Mouse (Mus musculus) right cerebral cortex, adult 18-20 months (tissue): ENCODE measurements at regions not wholly inside any gene's neighbourhood (a gene's known extent, or its start where the extent isn't known, plus 50 kb on each side); places are given as distances from the start of the nearest gene placed in this dataset.
"Not testable (repeated sequence)": the region's sequence is repeated elsewhere in the genome, so short reads cannot be mapped to it uniquely, and the experiment has no call there.

Experiments used
- DNase-seq: peaks from one replicate; pipeline ENCODE4 v3.0.0; 2022; ENCODE audit warnings: mixed read lengths

- DNase-seq = no peak
Observed at GRCm38 (mm10) chr16:86325406-86325805, 423.8 kb upstream of the Adamts5 start.

- no peak for DNase-seq
Observed at GRCm38 (mm10) chr16:86318898-86319297, 417.3 kb upstream of the Adamts5 start.

DNA sequence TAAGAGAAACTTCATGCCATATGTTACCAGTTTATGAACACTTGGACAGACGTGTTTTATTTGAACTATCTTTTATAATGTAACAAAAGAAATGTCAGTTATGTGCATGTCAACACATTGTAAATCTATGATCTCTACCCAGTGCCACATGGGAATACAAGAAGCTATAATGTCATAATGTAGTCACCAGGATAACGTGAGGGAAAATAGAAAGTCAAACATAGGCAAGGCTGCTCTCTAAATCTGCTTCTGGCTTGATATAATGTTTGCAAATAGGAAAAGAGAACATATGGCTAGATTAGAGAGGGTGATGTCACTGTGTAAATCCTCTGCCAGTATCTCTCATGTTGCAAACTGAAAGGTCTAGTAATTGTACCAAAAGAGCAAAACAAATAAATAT lies 408.1 kb upstream of the Adamts5 start:
- no peak for DNase-seq

DNA sequence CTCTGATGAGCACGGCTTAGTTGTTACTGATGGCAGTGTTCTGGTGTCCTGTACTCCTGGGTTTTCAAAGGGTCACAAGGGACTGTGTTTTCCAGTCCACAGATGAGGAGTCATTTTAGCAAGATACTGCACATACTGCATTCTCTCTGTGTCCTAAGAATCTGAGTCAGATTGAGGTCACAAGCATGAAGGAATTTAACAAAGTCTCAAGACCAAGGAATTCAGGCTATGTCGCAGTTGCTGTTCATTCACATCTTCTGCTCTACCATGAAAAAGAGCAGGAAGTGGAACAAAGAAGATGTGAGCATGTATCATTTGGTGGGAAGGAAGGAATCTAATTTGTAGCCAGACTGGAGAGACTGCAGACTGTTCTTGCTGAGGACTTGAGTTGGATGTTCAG lies 402.2 kb upstream of the Adamts5 start:
- DNase-seq = no peak

GRCm38 (mm10) chr16:86302451-86303145 lies 401.0 kb upstream of the Adamts5 start:
- no peak for DNase-seq

DNA sequence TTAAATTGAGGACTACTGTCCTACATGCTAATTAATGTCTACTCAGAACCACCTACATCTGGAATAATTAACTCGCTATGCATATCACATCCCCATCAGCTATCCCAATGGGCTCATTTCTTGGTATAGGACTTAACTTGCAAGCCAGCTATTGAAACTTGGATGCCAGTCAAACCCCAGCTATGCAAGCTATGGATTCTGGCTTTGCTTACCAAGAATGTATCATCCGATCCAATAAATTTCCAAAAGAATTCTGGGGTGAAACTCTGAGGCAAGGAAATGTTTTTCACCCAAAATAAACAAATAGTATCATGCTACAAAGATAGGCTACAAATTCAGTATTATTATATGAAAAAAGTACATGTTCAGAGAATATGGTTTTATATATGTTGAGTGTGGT lies 392.8 kb upstream of the Adamts5 start:
- no peak for DNase-seq

DNA sequence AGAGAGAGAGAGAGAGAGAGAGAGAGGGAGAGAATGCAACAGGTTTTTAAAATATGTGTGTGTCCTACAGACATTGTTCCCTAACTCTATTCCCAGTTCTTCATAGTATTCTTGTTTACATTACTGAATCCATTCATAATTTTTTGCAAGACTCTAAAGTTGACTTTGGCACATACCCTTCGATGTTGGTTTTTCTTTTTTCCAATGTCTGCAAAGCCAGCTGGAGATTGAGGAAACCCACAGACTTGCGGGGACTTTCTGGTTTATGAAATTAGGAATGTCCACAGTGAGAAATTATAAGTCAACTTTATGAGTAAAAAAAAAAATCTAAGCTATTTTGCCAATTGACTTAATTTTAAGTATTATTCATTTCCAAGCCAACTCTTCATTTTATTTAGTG lies 379.7 kb upstream of the Adamts5 start:
- no peak for DNase-seq

DNA sequence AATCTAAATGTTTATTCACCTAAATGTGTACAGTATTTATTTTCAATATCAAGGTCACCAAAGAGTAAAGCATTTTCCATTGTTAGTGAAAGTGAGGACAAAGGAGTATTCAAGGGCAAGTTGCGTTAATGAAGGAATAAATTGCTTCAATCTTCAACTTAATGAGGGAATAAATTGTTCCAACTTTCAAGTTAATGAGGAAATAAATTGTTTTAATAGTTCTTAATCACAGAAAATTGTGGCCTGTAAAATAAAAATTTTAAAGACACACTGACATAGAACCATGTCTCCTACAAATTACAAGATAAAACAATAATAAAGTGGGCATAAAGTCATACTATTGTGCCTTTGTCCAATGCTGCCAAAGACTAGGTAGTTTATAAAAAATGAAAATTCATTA lies 375.4 kb upstream of the Adamts5 start:
- DNase-seq = no peak

- no peak for DNase-seq
Observed at GRCm38 (mm10) chr16:86261612-86262011, 360.0 kb upstream of the Adamts5 start.

- no peak for DNase-seq
Observed at GRCm38 (mm10) chr16:86252630-86253029, 351.0 kb upstream of the Adamts5 start.

- DNase-seq = no peak
Observed at GRCm38 (mm10) chr16:86250021-86250420, 348.4 kb upstream of the Adamts5 start.

DNA sequence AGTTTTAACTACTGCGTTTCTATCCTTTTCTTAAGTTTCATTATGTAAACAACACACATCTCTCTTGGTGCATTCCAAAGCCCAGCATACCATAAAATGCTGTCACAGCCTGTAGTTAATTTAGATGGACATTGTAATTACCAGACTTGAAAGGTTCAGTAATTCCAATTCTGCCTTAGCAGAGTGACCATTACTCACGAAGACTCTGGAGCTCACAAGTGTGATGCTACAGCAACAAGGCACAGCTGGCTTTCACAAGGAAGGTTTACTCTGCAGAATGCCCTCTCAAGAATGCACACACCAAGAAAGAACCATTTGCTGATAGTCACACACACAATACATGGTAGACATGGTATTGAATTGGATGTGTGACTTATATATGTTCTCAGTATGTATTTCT lies 342.6 kb upstream of the Adamts5 start:
- DNase-seq = no peak

GRCm38 (mm10) chr16:86242766-86243510 lies 341.3 kb upstream of the Adamts5 start:
- no peak for DNase-seq

DNA sequence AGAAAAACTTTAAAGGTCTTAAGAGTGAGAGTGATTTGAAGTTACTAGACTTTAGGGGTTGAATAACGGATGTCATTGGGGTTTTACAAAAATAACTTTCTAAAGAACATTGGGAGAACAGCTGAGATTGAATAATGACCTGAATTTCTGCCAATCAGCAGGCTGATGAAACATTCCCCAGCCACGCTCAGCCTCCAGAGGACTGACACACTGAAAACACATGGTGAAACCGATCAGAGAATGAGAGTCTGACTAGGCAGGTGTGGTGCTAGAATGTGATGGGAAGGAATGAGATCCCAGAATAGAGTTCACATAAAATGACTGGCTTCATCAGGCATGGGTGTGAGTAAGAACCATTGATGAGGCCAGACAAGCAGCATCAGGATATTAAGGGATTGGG lies 321.4 kb upstream of the Adamts5 start:
- no peak for DNase-seq

GRCm38 (mm10) chr16:86210547-86210946 lies 308.9 kb upstream of the Adamts5 start:
- DNase-seq = no peak

DNA sequence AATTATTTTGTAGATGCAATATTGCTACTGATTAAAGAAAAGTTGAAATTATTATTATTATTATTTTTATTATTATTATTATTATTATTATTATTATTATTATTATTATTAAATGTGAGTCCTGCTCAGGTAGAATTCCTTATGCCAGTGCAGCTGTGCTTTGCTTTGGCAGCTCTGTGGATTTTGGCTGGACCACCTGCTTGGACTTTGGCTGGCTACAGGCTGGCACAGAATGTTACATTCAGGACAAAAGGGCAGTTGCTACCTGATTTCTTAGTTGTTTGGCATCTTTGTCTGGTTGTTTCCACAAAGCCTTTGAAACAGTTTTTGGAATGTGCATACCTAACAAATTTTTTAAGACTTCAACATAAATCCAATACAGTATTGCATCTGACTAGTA lies 307.7 kb upstream of the Adamts5 start:
- no peak for DNase-seq

- DNase-seq = no peak
Observed at GRCm38 (mm10) chr16:86189874-86190273, 288.2 kb upstream of the Adamts5 start.

DNA sequence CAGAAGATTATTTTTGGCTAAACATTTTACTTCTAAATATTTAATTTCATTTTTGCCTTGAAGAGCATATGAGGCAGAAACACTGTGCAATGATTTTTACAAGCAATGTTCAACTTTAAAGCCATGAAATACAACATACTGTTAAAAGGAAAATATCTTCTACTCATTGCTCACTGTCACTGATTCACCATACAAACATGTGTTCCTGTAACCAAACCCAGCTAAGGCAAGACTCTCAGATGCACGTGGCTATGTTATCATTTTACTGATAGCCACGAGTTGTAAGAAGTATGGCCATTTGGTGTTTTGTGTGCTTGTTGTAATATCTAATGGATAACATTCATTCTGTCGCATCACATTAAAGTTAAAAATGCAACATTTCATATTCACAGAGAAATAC lies 287.3 kb upstream of the Adamts5 start:
- DNase-seq = no peak

- DNase-seq = not testable (repeated sequence)
Observed at GRCm38 (mm10) chr16:86187609-86188008, 286.0 kb upstream of the Adamts5 start.

- DNase-seq = no peak
Observed at GRCm38 (mm10) chr16:86159021-86159815, 257.6 kb upstream of the Adamts5 start.

DNA sequence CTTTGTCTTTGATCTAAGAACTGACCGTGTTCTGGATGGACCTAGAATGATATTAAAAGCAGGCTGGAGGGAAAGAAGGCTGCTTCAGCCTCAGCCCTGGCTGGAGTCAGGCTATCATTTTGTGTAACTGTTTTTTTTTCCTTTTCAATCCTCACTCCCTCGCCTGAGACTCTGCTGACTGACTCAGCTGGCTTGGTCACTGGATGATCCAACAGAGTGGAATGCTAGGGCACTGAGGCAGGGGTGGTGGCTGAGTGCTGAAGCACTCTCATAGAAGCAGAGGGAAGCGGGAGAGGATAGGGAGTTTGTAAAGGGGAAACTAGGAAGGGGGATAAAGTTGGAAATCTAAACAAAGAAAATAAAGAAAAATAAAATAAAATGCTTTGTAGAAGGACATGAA lies 236.5 kb upstream of the Adamts5 start:
- no peak for DNase-seq

GRCm38 (mm10) chr16:86136169-86136568 lies 234.5 kb upstream of the Adamts5 start:
- no peak for DNase-seq

DNA sequence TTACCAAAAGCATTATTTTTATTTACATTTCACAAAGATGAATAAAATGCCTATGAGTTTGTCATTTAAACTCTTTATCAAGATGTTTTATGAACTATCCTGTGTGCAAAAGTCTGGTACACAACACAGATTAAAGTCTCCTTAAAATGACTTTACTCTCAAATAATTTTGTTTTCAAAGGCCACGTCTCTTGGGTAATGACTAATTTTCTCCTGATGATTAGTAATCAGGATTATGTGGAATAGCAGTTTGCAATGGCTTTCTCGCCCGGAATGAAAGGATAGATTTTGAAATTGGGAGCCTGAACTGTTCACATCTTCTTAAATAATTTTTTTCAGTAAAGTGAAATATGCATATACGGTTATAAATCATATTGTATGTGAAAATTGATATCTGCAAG lies 225.8 kb upstream of the Adamts5 start:
- DNase-seq = no peak

DNA sequence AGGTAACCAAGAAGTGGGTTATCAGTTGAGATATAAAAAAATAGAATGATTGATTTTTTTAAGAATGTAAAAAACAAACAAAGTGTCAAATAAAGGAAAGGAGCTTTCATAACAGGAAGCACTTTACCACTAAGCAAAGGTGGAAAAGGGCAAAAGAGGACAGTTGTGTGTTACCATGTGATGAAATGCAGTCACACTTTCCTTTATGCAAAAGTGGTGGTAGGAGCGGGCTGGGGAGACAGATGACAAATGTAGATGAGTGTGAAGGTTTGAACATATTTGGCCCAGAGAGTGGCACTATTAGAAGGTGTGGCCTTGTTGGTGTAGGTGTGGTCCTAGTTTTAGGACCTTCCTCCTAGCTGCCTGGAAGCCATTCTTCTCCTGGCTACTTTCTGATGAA lies 222.6 kb upstream of the Adamts5 start:
- no peak for DNase-seq
